Mouse (Mus musculus) lung, postnatal 0 days (tissue): ENCODE data around the gene Clec2l.

Experiments
- CTCF ChIP-seq: IDR thresholded peaks from 2 replicates; pipeline ENCODE4 v1.5.1; 2016; ENCODE audit warnings: antibody characterized with exemption, mild to moderate bottlenecking
- EP300 ChIP-seq: IDR thresholded peaks from 2 replicates; pipeline ENCODE4 v1.6.1; 2016; ENCODE audit warnings: antibody characterized with exemption, mild to moderate bottlenecking, control low read depth

GRCm38 (mm10) chr6:38677629-38678028, 14.8 kb downstream of the Clec2l start:
- TF ChIP-seq CTCF (no peak), EP300 (no peak)
